Mouse (Mus musculus) MN1 (cell line): ENCODE measurements at regions not wholly inside any gene's neighbourhood (a gene's known extent, or its start where the extent isn't known, plus 50 kb on each side); places are given as distances from the start of the nearest gene placed in this dataset.
A peak's percentile ranks its signal among the peaks of the same experiment; 100 is the strongest.

Experiments used
- DNase-seq: peaks from one replicate; pipeline ENCODE4 v3.0.0-alpha.2; 2016; ENCODE audit warnings: low spot score

DNA sequence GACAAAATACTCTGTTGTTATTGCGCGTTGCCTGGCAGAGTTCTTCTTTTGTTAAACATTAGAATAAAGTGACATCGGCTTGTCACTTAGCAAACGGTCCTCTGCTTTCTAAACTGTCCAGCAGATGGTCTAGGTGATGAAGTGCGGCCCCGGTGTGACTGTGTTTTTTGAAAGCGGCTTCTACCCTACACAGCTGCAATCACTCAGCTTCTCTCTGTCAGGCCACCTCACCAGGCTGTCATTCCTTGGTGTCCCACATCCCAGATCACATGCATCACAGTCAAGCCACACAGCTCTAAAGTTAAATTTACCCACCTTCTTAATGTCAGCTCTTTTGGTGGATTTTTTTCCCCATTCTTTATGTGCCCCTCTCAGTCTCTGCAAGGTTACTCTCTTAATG lies 282.0 kb upstream of the Kif2a start:
- no peak for DNase-seq

DNA sequence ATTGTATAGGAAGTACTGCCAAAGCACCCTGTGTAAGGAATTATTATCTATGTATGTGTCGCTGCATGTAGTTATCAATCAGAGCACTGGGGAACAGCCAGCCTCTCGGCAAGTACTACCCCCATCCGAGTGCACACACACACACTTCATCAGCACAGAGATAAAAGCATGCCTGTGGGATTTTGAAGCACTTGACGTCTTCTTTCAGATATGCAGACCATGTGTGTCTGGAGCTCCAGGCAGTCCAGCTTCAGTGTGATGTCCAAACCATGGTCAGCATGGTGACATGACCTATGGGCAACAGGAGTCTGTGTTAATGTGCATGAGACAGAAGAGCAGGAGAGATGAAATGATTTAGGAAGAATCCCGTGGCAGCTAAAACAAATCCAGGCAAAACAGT lies 281.4 kb upstream of the Kif2a start:
- DNase-seq: no peak

DNA sequence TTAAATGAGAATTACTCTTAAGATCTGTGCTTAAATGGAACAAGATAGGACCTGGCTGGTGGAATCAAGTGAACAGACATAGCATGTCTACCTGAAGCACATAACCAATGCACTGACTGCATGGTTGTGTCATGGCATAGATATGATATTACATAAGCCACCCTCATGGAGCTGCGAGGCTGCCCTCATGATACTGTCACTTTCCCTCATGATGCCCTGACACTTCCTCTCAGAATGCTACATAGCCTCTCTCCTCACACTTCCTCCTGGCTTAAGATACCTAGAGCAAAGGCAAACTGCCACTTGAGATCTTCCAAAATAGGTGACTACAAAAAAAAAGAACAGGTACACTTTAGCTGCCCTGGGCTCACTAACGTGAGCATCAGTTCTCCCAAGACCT lies 278.9 kb upstream of the Kif2a start:
- no peak for DNase-seq

DNA sequence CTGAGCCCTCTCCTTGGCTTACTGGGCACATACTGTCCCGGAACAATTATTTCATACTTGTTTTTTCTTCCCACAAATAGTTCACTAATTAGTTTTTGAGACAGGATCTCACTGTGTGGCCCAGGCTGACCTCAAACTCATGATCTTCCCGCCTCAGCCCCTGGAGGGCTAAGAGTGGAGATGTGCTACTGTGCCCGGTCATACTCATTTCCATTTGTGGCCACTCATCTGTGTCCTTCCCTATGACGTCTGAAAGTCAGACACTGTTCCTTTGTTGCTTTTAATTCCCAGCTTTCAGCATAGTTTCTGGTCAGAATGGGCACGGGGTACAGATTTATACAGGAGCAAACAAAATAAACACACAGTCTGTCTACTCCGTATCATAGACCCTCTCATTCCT lies 242.7 kb upstream of the Kif2a start:
- DNase-seq: no peak

DNA sequence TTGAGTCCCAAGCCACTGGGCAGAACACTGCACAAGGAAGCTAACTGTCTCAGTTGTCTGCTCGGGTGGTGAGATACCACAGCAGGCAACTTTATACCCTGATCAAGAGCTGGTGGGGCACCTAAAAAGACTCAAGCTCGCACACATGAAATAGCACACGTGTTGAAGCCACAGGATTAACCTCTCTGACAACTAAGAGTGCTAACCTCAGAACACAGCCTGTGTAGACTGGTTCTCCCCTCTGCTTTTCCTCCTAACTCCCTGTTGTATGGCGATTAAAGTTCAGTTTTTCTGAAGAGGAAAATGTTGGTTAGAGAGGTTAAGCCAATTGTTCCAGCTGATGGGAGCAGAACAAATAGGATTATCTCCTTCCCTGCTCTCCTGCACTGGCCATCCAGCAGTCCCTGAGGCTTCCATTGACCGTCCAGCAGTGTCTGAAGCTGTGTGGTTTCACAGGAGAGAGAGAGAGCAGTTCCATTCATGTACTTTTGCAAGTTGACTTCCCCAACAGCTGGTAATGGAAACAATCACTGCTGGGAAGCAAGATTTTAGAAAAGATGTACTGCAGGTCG lies 239.6 kb upstream of the Kif2a start:
- DNase-seq: peak; percentile 9

DNA sequence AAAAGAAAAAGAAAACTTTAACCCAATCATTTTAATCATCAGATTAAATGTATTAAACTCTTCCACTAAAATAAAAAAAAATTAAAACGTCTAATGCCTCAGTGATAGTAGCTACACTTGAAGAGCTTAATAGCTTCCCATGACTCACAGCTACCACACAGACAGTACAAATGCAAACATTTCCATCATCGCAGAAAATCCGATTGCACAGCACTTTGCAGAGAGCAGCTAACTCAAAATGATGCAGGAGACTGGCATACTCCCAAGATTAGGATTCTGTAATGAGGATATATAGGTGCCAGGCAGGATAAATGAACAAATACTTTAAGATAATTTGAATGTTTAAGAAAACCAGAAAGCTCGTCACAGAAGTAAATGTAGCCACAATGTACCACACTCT lies 238.3 kb upstream of the Kif2a start:
- no peak for DNase-seq

DNA sequence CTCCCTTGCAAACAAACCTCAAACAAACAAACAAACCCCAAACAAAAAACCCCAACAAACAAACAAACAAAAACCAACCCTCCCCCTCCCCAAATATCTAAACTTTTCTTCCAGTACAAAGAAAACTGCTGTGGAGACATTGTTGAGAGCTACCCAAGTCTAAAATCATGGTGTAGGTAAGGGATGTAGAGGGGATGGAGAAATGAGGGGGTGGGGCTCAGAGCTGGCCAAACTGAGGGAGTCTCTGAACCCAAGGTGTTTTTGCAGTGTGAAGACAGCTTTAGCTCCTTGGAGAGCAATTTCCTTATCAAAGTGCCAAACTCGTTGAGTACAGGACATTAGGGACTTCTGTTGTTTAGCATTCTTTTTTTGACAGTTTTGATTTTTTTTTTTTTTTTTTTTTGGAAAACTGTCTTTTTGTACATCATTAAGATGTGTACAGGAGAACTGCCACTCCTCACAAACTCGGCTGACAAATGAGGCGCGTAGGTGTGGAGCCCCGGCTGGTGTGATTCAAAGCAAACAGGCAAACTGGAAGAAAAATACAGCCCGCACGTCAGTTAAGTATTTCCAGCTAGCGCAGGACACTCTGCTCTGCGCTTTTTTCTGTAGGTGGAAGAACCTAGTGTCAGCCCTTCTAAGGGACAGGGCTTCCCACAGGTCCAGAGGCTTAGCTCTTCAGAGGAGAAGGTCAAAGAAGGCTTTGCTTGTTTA lies 226.0 kb upstream of the Kif2a start:
- DNase-seq: no peak

DNA sequence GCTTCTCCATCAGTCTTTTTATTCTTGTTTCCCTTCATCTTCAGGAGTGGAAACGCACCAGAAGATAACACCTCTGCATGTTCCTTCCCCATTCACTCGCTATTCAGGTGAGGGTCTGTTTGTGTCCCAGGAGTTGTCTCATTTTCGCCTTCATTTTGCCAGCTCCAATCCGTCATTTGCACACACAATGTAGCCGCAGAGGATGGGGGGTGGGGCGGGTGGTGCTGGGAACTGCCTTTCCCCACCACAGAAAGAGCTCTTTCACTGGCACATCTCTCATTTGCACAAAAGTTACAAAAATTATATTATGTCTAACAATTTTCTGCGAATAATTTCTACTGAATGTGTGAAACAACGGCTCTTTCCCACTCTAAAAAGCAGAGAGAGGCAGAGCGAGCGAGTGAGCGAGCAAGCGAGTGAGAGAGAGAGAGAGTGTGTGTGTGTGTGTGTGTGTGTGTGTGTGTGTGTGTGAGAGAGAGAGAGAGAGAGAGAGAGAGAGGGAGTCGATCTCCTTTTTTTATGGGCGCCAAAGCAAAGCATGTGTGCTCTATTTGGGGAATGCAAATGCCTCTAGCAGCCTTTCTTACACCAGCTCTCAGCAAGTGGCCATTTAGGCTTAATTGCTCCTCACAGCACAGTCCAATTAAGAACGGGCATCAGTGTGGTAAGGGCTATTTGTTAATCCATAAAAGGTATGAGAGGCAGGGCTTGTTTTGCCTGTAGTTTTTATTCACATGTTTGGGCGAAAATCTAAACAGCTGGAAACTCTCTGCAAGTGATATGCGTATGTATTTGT lies 225.2 kb upstream of the Kif2a start:
- DNase-seq: no peak

DNA sequence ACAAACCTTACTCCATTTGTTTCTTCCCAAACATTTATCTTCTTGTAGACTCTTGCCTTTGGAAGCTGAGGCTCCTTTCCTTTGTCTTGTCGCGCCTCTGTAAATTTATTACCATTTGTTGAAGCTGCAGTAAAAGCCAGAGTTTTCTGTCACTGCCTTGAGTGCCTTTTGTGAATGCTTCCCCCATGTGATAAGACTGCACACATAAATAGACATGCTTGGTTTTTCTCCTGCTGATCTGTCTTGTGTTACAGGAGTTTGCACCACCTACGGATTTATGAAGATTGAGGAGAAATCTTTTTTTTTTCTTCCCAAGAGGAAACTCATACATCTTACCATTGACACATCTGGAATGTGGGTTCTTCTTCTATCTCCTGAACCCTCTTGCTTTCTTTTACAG lies 222.2 kb upstream of the Kif2a start:
- no peak for DNase-seq

DNA sequence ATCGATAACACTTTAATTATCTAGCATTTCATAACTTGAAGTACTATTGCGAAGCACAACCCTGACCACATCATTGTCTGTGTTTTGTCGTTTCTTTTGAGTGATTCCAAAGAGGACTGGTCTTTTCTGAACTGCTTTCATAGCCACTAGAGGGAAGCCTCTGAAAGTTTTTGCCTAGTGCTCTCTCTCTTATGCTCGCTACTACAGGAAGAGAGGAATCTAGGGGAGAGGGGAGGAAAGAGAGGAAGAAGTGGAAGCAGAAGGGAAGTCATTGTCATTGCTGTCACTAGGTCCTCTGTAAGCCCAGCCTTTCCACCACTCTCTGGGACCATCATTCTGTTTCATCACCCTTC lies 217.1 kb upstream of the Kif2a start:
- peak; percentile 41 for DNase-seq

DNA sequence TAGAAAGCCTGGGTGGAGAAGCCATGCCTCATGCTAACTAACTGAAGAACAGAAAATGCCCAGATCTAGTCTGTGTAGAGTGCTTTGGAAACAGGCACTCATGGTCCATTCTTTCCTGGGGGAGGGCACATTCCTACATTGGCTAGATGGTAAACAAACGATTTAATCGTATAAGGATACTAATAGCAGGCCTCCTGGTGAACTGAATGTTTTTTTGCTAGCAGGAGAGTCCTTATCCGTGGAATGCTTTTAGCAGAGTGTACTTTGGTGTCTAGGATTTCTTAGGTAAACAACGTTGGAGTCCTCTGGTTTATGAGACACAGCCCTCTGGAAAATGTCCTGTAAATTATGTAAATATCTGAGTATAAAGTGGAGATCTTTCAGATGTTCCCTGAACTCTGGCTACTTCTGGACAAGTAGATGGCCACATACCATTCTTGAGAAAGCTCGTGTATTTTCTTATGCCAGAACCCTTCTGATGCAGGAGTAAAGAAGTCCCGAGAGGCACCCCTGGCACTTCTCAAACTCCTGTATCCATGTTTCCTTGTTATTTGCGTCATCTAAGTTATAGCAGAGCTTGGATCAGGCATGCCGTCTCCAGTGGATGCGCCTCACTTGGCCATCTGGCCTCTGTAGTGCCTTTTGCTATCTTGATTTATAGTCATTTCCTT lies 216.6 kb upstream of the Kif2a start:
- no peak for DNase-seq

DNA sequence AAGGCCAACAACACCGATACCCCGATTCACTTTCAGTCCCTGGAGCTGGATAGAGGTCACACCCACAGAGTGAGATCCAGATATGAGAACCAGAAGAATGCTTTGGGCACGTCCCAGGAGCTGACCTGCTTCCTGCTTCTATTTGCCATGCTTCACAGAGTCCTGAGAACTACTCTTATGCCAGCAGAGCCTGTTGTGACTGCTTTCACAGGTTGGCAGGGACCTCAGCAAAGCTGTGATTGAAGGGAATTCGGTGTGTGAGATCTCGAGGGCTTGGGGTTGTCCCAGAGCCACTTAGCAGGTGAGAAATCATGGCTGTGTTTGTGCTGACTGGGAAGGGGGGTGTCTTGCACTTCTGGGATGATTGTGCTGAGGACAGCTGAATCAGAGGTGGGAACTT lies 197.5 kb upstream of the Kif2a start:
- no peak for DNase-seq

DNA sequence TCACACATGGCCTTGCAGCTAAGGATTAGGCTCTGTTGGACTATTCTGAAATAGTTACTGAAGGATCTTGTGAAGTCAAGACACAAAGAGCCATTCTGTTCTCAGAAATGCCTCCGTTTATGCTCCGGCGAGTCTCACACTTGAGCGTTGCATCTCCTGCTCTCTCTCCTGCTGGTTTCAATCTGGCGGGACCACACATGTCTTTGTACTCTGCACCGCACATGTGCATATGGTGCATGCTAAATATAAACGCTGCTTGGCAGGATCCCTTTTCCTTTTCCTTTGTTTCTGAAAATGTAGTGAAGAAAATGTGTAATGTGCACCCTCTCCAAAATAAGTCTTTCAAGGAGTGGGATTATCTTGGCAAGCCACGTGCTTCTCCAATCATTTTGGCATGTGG lies 196.4 kb upstream of the Kif2a start:
- DNase-seq: no peak

DNA sequence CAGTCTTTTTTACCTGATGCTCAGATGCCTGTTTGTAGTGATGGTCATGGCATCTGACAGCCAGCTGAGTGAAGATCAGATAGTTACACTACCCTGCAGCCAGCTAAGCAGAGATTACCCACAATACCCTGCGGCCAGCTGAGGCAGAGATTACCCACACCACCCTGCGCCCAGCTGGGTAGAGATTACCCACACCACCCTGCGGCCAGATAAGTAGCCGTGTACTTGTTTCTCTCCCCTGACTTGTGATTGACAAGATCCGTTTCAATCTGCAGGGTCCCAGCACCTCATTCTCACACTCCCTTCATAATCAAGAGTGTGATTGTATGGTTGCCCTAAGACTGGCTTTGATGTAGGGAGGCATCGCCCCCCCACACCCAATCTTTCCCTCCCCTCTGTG lies 195.9 kb upstream of the Kif2a start:
- no peak for DNase-seq

DNA sequence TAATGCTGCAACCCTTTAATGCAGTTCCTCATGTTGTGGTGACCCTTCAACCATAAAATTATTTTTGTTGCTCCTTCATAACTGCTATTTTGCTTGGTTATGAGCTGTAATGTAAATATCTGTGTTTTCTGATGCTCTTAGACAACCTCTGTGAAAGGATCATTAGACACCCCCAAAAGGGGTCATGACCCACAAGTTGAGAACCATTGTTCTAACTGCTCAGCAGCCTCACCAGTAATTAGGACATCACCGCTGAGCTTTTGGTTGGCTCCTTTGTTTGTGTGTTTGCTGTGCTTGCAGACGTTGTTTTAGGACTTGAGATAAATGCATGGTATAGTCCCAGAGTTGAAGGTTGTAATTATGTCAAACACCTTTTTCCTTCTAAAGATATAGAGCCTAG lies 191.4 kb upstream of the Kif2a start:
- DNase-seq: no peak

DNA sequence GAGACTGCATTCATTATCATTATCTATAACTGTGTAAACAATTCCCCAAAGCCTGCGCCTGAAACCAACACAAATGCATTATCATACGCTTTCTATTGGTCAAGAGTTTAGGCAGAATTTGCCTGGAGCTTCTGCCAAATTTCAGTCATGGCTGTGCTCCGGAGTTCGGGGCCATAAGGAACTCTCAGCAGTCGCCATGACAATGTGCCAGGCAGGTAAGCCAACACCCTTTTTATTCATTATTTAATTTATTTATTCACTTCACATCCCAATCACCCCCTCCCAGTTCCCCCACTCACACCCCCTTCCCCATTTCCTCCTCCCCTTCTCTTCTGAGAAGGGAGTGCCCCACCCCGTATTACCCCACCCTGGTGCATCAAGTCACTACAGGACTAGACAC lies 188.8 kb upstream of the Kif2a start:
- no peak for DNase-seq

DNA sequence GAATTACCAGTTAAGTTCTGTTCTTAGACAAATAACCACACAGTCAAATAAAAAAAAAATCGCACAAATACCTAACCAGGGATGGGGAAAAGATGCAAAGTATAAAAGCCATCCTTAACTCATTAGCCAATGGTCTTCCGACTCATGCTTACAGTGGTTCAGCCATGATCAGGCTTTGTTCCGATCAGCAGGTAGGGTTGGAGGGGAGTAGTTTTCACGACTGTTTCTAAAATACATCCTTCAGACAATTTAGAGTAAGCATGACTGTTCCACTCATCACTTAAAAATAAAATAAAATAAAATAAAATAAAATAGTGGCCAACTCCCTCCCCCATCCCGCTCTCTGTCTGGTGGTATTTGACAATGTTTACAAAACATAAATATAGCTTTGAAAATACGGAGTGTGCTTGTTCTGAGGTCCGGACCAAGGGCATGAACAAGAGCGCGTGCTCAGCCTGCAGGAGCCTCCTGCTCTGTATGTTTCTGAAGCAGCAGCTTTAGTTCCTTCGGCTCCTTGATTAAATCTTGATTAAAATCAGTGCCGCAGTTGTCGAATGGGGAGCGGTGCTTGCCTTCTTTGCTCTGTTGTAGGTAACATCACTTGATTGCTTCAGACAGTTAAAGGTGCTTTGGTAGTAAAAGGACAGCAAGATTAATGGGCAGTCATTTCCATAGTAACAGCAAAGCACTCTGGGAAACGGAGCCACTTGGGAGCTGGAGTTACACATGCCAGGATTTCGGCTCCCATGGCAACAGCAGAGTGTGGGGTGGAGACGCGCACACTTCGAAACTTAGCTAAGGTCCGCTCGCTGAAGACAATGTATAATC lies 185.6 kb upstream of the Kif2a start:
- peak; percentile 52 for DNase-seq

DNA sequence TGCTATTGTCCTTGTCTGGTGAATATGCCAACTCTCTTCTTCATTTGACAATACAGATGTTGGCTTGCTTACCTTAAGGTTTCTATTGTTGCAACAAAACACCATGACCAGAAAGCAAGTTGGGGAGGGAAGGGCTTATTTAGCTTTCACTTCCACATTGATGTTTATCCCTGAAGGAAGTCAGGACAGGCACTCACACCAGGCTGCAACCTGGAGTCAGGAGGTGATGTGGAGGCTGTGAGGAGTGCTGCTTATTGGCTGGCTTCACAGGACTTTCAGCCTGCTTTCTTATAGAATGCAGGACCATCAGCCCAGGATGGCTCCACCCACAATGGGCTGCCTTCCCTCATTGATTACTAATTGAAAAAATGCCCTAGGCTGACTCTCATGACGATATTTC lies 177.9 kb upstream of the Kif2a start:
- no peak for DNase-seq

DNA sequence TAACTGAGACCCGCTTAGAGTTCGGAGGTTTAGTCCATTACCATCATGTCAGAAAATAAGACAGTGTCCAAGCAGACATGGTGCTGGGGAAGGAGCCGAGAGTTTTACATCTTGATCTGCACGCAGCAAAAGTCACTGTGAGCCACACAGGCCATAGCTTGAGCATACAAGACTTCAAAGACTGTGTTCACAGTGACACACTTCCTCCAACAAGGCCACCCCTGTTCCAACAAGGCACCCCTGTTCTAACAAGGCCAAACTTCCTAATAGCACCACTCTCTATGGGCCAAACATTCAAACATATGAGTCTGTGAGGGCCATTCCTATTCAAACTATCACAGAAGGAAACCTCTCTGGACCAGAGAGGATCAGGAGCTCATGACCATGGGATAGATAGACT lies 171.5 kb upstream of the Kif2a start:
- no peak for DNase-seq

DNA sequence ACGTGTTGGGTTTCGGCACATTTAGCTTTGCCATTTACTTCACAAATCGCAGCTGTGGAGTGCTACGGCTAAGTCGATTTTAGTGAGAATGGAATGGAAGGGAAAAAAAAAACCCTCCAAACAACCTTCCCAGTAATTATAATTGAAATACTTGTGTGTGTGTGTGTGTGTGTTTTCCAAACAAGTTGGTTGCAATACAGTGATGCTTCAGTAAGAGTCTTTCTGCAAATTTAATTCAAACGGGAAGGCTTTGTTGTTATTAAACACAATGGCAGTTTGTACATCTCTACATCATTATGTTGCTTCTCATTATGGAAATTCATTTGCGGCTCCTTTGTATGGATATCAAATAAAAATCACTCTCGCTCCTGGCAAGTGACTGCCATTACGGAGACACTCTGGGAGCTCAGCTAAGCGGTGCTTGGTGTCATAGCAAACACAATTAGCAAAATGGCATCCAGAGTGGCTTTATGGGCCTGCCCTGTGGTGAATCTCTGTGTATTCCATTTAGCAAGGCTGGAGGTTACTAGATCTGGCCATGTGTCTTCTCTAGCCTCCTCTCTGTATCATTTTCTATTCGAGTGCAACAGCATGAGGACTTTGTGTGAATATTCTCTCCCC lies 165.4 kb upstream of the Kif2a start:
- DNase-seq: no peak

DNA sequence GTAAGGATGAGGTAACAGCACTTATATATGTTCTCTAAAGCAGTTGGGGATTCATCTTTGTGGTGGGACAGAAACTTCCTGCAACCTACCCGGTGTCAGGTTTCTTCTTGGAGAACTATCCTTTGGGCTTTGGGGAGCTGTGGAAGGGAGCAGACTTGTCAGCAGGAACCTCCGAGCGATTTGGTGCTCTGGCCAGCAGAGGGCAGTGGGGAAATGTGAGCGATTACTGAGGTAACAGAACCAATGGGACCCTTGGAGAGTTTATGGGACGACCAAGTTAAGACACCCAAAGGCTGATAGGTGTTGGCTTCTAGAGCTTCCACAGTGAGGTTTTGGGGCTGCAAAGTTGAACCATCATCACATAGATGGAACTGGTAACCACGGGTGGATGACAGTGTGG lies 160.6 kb upstream of the Kif2a start:
- peak; percentile 32 for DNase-seq

DNA sequence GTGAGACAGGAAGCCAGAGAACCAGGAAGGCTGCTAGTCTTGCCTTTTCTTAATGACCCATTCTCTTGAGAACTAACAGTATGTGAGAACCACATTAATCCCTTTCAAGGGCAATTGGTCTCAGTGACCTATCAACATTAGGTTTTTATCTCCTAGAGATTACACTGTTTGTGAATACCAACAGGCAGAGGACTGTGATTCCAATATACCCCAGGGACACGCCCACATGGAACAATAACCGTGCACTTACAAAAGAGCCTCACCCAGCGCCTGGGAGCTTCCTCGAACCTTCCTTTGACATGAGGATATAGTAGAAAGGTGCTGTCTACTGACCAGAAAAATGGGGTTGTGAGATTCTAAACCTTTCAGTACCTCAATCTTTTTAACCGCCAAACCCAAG lies 157.6 kb upstream of the Kif2a start:
- no peak for DNase-seq
